Mouse (Mus musculus) midbrain, embryonic 16.5 days (tissue): Measurements from ENCODE around the gene Gm44596. TPM values are rescaled to one million over a fixed set of nuclear protein-coding genes. Genes with fewer than 3 reads are reported as not detected.
A peak's percentile ranks its signal among the peaks of the same experiment; 100 is the strongest.

Source experiments
- ATAC-seq: fragments of 200-750 bp; cut with Nextera tagmentation; 2 replicates; pipeline ENCODE4 v1.8.0; 2017; ENCODE audit warnings: moderate TSS enrichment
- H3K27ac ChIP-seq: fragments of 300-500 bp; sonication (generic); 2 replicates; pipeline ENCODE4 v1.5.1; 2014; ENCODE audit warnings: mild to moderate bottlenecking, low read length, mixed read lengths
- H3K27me3 ChIP-seq: fragments of 300-500 bp; sonication (generic); 2 replicates; pipeline ENCODE4 v1.6.1; 2014; ENCODE audit warnings: low read depth, low read length, mixed read lengths; ENCODE audit not compliant: control insufficient read depth, insufficient read depth
- H3K36me3 ChIP-seq: fragments of 300-500 bp; sonication (generic); 2 replicates; pipeline ENCODE4 v1.6.1; 2014; ENCODE audit warnings: mild to moderate bottlenecking, low read length, moderate library complexity, mixed read lengths; ENCODE audit not compliant: control insufficient read depth, insufficient read depth
- H3K4me1 ChIP-seq: fragments of 300-500 bp; sonication (generic); 2 replicates; pipeline ENCODE4 v1.6.1; 2014; ENCODE audit warnings: mild to moderate bottlenecking, low read length, mixed read lengths; ENCODE audit not compliant: control insufficient read depth, insufficient read depth
- H3K4me2 ChIP-seq: fragments of 300-500 bp; sonication (generic); 2 replicates; pipeline ENCODE4 v1.6.1; 2014; ENCODE audit warnings: mild to moderate bottlenecking, low read length, mixed read lengths
- H3K4me3 ChIP-seq: fragments of 300-500 bp; sonication (generic); 2 replicates; pipeline ENCODE4 v1.5.1; 2014; ENCODE audit warnings: low read depth, mild to moderate bottlenecking, low read length, moderate library complexity, mixed read lengths
- H3K9ac ChIP-seq: fragments of 300-500 bp; sonication (generic); 2 replicates; pipeline ENCODE4 v1.6.1; 2014; ENCODE audit warnings: low read depth, low read length, mixed read lengths
- H3K9me3 ChIP-seq: fragments of 300-500 bp; sonication (generic); replicated peaks from 2 replicates; pipeline ENCODE4 v1.6.1; 2014; ENCODE audit warnings: mild to moderate bottlenecking, low read length, mixed read lengths; ENCODE audit not compliant: control insufficient read depth, poor library complexity, severe bottlenecking
- WGBS: fragments of 180-500 bp; shearing (Covaris S2); extraction: QIAGEN DNeasy Blood & Tissue Kit; methylation state at CpG from one replicate; pipeline ENCODE4 v1.1.7; 2014; 5-methylcytosine and 5-hydroxymethylcytosine counted together
- polyA plus RNA-seq: library from polyadenylated mRNA; unstranded; fragments of >200 nt; fragmentation: Nextera tagmentation; extraction: Ambion mirVana; gene quantifications from 2 replicates; pipeline ENCODE4 v1.2.1, GENCODE M21; 2015

The Gm44596 gene
- polyA plus RNA-seq, 1 experiment from 2014 or later: not detected

DNA sequence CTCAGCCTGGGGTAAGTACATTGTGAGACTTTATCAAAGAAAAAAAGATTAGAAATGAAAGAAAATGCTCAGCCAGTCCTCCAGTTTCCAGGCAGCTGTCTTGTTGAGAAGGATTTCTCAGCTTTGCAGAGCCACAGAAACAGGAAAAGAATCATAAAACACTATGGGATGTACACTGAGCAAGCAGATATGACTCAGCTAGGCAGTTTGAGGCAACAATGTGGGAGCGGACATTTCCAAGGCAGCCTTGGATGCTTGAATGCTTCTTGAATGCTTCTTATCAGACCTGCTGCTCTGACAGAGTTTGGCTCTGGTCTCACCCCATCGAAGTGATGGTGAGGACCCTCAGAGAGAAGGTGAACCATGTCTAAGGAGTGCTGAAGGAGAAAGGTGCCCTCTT lies 45.7 kb downstream of the Gm44596 start:
- 88% methylated on average over 2 of the region's 2 CpGs for WGBS

DNA sequence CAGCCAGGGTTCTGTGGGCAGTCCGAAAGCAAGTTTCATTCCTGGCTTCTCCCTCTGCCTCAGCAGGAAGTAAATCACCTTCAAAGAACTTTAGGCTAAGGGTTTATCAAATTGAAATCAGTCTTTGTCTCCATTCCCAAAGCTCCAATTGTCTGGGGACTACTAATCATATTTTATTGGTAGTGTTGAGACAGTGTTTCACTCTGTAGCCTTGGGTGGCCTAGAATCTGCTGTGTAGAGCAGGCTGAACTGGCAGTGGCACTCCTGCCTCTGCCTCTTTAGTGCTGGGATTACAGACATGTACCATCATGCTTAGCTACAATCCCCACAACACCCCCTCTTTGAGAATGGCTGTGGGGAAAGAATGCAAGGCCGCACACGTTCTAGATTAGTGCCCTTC lies 46.2 kb downstream of the Gm44596 start:
- no peak for ATAC-seq
- no peak overlapping the region for H3K4me2 ChIP-seq
- H3K9me3 ChIP-seq: no peaks in the 10 kb centered on the region
- H3K9ac ChIP-seq: no peak overlapping the region
- WGBS: 93% methylated on average over 3 of the region's 3 CpGs
- no peaks in the 10 kb centered on the region for H3K27me3 ChIP-seq
- no peak overlapping the region for H3K27ac ChIP-seq
- no peak overlapping the region for H3K4me3 ChIP-seq
- H3K36me3 ChIP-seq: no peaks in the 10 kb centered on the region
- H3K4me1 ChIP-seq: peaks cover 3% of the 10 kb centered on the region; the same call in 1 of the 2 replicates

More for the DNA sequence above, 45.7 kb downstream of the Gm44596 start:
- no peak overlapping the region for H3K9ac ChIP-seq
- no peak overlapping the region for H3K27ac ChIP-seq
- no peaks in the 10 kb centered on the region for H3K27me3 ChIP-seq
- H3K9me3 ChIP-seq: no peaks in the 10 kb centered on the region
- no peak overlapping the region for H3K4me3 ChIP-seq
- no peaks in the 10 kb centered on the region for H3K36me3 ChIP-seq
- peaks cover 3% of the 10 kb centered on the region; the same call in 1 of the 2 replicates for H3K4me1 ChIP-seq
- no peak overlapping the region for H3K4me2 ChIP-seq
- ATAC-seq: no peak

DNA sequence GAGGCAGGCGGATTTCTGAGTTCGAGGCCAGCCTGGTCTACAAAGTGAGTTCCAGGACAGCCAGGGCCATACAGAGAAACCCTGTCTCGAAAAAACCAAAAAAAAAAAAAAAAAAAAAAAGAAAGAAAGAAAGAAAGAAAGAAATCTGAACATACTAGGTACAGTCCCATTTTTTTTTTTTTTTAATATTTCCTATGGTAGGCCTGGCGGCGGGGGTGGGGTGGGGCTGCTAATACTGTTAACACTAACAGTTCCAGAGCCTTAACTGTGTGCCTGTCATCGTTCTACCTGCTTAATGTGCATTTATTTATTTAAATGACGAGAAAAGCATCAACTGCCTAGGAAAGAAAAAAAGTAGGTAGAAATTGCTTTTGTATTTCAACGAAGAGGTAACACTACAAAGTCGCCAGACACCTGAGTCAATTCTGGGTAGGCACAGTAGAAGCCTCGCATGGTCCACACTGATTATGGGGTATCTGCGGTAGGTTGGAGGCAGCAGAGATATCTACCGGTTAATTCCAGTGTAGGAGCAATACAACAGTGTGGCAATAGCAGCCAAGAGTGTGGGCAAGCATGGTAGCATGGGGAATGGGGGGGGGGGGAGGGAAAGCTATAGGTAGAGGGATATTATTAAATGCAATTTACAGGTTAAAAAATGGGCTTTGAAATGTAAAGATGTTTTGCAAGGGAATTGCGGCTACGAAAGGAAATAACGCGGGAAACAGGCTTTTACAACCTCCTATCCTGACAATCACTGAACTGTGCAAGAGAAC lies 48.4 kb downstream of the Gm44596 start:
- Histone ChIP-seq H3K4me3 (peak overlapping the region; percentile 60), H3K27ac (peak overlapping the region; percentile 99), H3K9me3 (no peaks in the 10 kb centered on the region), H3K9ac (peak overlapping the region; percentile 80), H3K36me3 (peaks cover 1% of the 10 kb centered on the region; the same call in 1 of the 2 replicates), H3K4me1 (peaks cover 3% of the 10 kb centered on the region; the same call in 1 of the 2 replicates), H3K4me2 (peak overlapping the region; percentile 73), H3K27me3 (no peaks in the 10 kb centered on the region)
- 39% methylated on average over 14 of the region's 16 CpGs for WGBS
- ATAC-seq: peak; percentile 55

DNA sequence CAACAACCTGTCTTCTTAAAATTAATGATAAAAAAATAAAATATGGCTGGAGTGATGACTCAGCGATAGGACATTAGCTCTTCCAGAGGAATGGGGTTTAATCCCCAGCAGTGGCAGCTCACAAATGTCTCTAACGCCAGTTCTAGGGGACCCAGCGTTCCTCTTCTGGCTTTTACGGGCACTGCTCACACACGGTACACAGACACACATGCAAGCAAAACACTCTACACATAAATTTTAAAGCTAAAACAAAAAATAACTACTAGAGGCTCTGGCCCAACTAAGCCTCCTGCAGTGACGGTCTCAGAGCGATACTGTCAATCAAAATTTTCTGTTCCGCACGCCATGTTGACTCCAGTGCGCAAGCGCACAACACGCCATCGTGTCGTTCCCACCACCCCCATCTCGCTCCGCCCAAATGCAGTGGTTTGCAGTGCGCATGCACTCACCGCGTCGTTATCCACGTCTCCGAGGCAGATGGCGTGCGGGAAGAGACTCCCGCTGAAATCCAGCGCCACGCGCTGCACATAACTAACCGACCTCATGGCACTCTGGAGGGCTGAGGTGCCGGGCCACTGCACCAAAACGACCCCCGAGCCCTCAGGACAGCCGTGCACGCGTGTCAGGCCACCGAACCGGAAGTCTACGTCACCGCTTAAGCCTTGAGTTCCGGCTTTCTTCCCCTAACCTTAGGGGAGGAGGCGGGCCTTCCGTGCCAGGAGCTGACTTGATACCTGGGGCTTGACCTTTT lies 49.1 kb downstream of the Gm44596 start, which contains the start of gene Itfg2:
Gene Itfg2 (minus strand): TSS at position 663 of the 751 bp plus-strand sequence.
- Histone ChIP-seq H3K36me3 (peaks cover 5% of the 10 kb centered on the region; the same call in 1 of the 2 replicates), H3K27me3 (no peaks in the 10 kb centered on the region), H3K4me1 (peaks cover 3% of the 10 kb centered on the region; the same call in 1 of the 2 replicates), H3K27ac (peak within 1 kb of the TSS; percentile 99), H3K4me3 (peak within 1 kb of the TSS; percentile 60), H3K9ac (peak within 1 kb of the TSS; percentile 80), H3K4me2 (peak within 1 kb of the TSS; percentile 73), H3K9me3 (no peaks in the 10 kb centered on the region)
- 0% methylated on average over 42 of the region's 42 CpGs for WGBS
- ATAC-seq: peak; percentile 95

DNA sequence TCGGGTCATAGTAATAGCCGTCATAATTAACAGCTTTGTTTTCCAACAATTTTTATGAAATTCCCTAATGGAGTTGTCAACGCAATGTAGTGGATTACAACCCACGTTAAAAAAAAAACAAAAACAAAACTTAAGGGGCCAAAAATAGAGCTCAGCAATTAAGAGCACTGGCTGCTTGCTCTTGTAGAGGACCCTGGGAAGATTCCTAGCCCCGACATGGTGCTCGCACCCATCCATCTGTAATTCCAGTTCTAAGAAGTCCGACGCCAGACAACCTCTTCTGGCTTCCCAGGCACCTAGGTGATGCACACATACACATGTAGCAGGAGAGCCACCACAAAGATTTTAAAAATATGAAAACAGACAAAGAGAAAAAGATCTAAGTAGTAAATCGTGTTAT lies 49.7 kb downstream of the Gm44596 start:
- H3K27me3 ChIP-seq: no peaks in the 10 kb centered on the region
- 22% methylated on average over 9 of the region's 9 CpGs for WGBS
- peak overlapping the region; percentile 73 for H3K4me2 ChIP-seq
- peak; percentile 4; the same call in 1 of the 2 replicates for ATAC-seq
- peaks cover 9% of the 10 kb centered on the region for H3K36me3 ChIP-seq
- H3K9ac ChIP-seq: peak overlapping the region; percentile 80
- peaks cover 3% of the 10 kb centered on the region; the same call in 1 of the 2 replicates for H3K4me1 ChIP-seq
- H3K27ac ChIP-seq: peak overlapping the region; percentile 99
- H3K9me3 ChIP-seq: no peaks in the 10 kb centered on the region
- peak overlapping the region; percentile 60 for H3K4me3 ChIP-seq

DNA sequence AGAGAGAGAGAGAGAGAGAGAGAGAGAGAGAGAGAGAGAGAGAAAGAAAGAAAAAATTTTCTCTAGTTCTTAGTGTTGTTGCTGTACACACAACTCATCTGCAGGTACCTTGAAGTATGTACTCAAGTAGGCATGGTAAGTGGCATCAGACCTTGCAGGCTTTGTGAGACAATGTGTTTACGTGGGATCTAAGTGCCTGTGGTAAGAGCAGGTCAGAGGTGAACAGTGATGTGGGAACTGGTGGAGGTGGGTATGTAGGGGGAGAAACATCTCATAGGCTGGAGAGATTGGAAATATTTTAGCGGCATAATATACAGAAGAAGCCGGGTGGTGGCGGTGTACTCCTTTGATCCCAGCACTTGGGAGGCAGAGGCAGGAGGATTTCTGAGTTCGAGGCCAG lies 52.3 kb downstream of the Gm44596 start:
- H3K9me3 ChIP-seq: no peaks in the 10 kb centered on the region
- WGBS: 93% methylated on average over 5 of the region's 5 CpGs
- no peak overlapping the region for H3K27ac ChIP-seq
- no peak overlapping the region for H3K4me2 ChIP-seq
- no peak overlapping the region for H3K4me3 ChIP-seq
- no peaks in the 10 kb centered on the region; the same call in 1 of the 2 replicates for H3K4me1 ChIP-seq
- H3K9ac ChIP-seq: no peak overlapping the region
- ATAC-seq: no peak
- H3K27me3 ChIP-seq: no peaks in the 10 kb centered on the region
- peaks cover 30% of the 10 kb centered on the region for H3K36me3 ChIP-seq

DNA sequence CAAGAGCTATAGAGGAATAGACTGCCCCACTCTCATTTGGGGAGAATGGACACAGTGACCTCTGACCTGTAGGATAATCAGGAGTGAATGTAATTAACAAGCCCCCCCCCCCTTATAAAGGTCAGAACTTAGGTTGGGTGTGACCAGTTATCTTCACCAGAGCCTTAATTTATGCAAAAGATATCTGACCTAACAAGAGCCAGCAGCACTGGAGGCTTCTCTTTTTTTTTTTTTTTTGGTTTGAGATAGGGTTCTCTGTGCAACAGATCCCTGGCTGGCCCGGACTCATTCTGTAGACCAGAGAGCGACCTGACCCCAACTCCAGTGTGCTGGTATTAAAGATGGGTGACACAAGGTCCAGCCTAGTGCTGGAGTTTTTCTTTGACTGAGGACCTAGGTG lies 54.0 kb downstream of the Gm44596 start:
- Histone ChIP-seq H3K36me3 (peaks cover 47% of the 10 kb centered on the region), H3K27ac (no peak overlapping the region), H3K27me3 (no peaks in the 10 kb centered on the region), H3K4me2 (no peak overlapping the region), H3K9ac (no peak overlapping the region), H3K4me1 (no peaks in the 10 kb centered on the region; the same call in 1 of the 2 replicates), H3K4me3 (no peak overlapping the region), H3K9me3 (no peaks in the 10 kb centered on the region)
- no peak for ATAC-seq
- WGBS: 95% methylated on average over 2 of the region's 2 CpGs

DNA sequence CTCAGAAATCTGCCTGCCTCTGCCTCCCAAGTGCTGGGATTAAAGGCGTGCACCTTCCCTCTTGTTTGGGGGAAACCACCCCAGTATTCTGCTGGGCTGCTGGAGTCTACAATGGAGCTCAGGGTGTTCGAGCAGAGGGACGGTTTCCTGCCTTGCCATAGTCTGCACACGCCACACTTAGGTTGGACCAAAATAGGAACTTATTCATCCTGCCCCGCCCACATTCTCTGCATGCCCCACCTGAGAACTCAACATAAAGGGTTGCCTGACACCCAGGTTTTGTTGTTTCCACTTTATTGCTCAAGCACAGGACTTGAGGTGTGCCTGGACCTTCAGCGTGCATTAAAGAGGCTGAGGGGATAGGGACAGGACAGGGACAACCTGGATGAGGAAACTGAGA lies 54.5 kb downstream of the Gm44596 start:
- H3K27ac ChIP-seq: no peak overlapping the region
- no peak overlapping the region for H3K4me2 ChIP-seq
- no peaks in the 10 kb centered on the region for H3K27me3 ChIP-seq
- H3K4me3 ChIP-seq: no peak overlapping the region
- H3K36me3 ChIP-seq: peaks cover 47% of the 10 kb centered on the region
- no peak overlapping the region for H3K9ac ChIP-seq
- WGBS: 94% methylated on average over 6 of the region's 6 CpGs
- no peaks in the 10 kb centered on the region for H3K9me3 ChIP-seq
- ATAC-seq: no peak
- no peaks in the 10 kb centered on the region; the same call in 1 of the 2 replicates for H3K4me1 ChIP-seq
